Mouse (Mus musculus) left cerebral cortex, adult 11 months (tissue): ENCODE data around the gene Wnt4.

ENCODE experiments used
- DNase-seq: peaks from one replicate; pipeline ENCODE4 v3.0.0; 2022; ENCODE audit warnings: low spot score

Gene Wnt4

GRCm38 (mm10) chr4:137279346-137279745 lies 2.1 kb downstream of the Wnt4 start:
- no peak for DNase-seq

GRCm38 (mm10) chr4:137281273-137281672 lies 4.0 kb downstream of the Wnt4 start:
- DNase-seq, result no peak

- no peak for DNase-seq
Measured at GRCm38 (mm10) chr4:137282122-137282521, 4.8 kb downstream of the Wnt4 start.

GRCm38 (mm10) chr4:137282584-137283406 lies 5.5 kb downstream of the Wnt4 start:
- DNase-seq, result no peak

GRCm38 (mm10) chr4:137283407-137283732 lies 6.1 kb downstream of the Wnt4 start:
- no peak for DNase-seq

GRCm38 (mm10) chr4:137285876-137286661 lies 8.8 kb downstream of the Wnt4 start:
- no peak for DNase-seq

GRCm38 (mm10) chr4:137286662-137286953 lies 9.3 kb downstream of the Wnt4 start:
- DNase-seq, result no peak

- DNase-seq, result no peak
Measured at GRCm38 (mm10) chr4:137287206-137287605, 9.9 kb downstream of the Wnt4 start.

GRCm38 (mm10) chr4:137287818-137288217 lies 10.5 kb downstream of the Wnt4 start:
- DNase-seq, result no peak

- no peak for DNase-seq
Measured at GRCm38 (mm10) chr4:137289701-137290100, 12.4 kb downstream of the Wnt4 start.

GRCm38 (mm10) chr4:137290250-137290649 lies 13.0 kb downstream of the Wnt4 start:
- no peak for DNase-seq

- DNase-seq, result no peak
Measured at GRCm38 (mm10) chr4:137292625-137293024, 15.3 kb downstream of the Wnt4 start.

- DNase-seq, result no peak
Measured at GRCm38 (mm10) chr4:137294032-137294431, 16.7 kb downstream of the Wnt4 start.

- no peak for DNase-seq
Measured at GRCm38 (mm10) chr4:137294474-137294873, 17.2 kb downstream of the Wnt4 start.

GRCm38 (mm10) chr4:137294951-137295350 lies 17.7 kb downstream of the Wnt4 start:
- DNase-seq, result no peak

- no peak for DNase-seq
Measured at GRCm38 (mm10) chr4:137297611-137298010, 20.3 kb downstream of the Wnt4 start.

- no peak for DNase-seq
Measured at GRCm38 (mm10) chr4:137298406-137298805, 21.1 kb downstream of the Wnt4 start.

GRCm38 (mm10) chr4:137300227-137300626 lies 22.9 kb downstream of the Wnt4 start:
- DNase-seq, result no peak

- no peak for DNase-seq
Measured at GRCm38 (mm10) chr4:137301635-137302034, 24.3 kb downstream of the Wnt4 start.

- DNase-seq, result no peak
Measured at GRCm38 (mm10) chr4:137304106-137304505, 26.8 kb downstream of the Wnt4 start.

- no peak for DNase-seq
Measured at GRCm38 (mm10) chr4:137305066-137305465, 27.8 kb downstream of the Wnt4 start.

- no peak for DNase-seq
Measured at GRCm38 (mm10) chr4:137305831-137306576, 28.7 kb downstream of the Wnt4 start.

GRCm38 (mm10) chr4:137306577-137306888 lies 29.2 kb downstream of the Wnt4 start:
- no peak for DNase-seq
